Mouse (Mus musculus) liver, adult 2 months (tissue): Measurements from ENCODE around the gene Arhgef28.

Experiments used
- CTCF ChIP-seq: fragments of 200-500 bp; IDR thresholded peaks from 2 replicates; pipeline ENCODE4 v1.5.1; 2011; ENCODE audit warnings: low read depth, low read length, control low read depth
- POLR2A ChIP-seq: fragments of 200-500 bp; IDR thresholded peaks from 2 replicates; pipeline ENCODE4 v1.6.1; 2011; ENCODE audit warnings: low read length, control low read depth; ENCODE audit not compliant: insufficient read depth; ENCODE audit errors: extremely low read depth

DNA sequence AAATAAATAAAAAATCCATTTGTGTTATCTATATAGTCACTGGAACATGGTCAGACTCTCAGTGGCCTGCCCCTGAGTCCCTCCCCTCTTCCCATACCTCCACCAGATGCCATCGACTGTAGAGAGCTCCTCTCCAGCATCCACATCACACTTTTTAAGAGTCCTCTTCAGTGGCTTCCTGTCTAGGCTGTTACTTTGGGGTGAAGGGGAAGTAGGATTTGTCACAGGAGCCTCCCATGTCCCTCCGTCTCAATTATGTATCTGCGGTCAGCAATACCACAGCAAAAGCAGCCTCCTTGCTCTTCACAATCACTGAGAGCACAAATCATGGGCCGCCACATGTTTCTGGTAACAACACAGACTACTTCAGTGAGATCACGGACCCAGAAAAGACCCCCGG lies 135.8 kb downstream of the Arhgef28 start:
- TF ChIP-seq CTCF (no peak), POLR2A (no peak)
